Mouse (Mus musculus) C2C12 (cell line): ENCODE results near the gene Ddx41.

ENCODE experiments used
- CTCF ChIP-seq: IDR thresholded peaks from one replicate; pipeline ENCODE4 v1.5.1; 2011; ENCODE audit not compliant: control insufficient read depth, insufficient read depth, insufficient read length
- FOSL1 ChIP-seq: IDR thresholded peaks from one replicate; pipeline ENCODE4 v1.8.0; 2011; ENCODE audit warnings: mild to moderate bottlenecking, low read length; ENCODE audit not compliant: poor library complexity, insufficient read depth, severe bottlenecking
- MYOD1 ChIP-seq: IDR thresholded peaks from one replicate; pipeline ENCODE4 v1.6.1; 2011; ENCODE audit warnings: low read depth; ENCODE audit not compliant: control insufficient read depth, insufficient read length
- USF1 ChIP-seq: IDR thresholded peaks from one replicate; pipeline ENCODE4 v1.6.1; 2011; ENCODE audit warnings: low read depth, mild to moderate bottlenecking, control low read depth, moderate library complexity

GRCm38 (mm10) chr13:55535796-55536193 is 663 bp downstream of the Ddx41 start:
- TF ChIP-seq FOSL1 (no peak), USF1 (no peak), CTCF (no peak), MYOD1 (no peak)
